In genomic region chr4:116176543-116176988, GRCm38 (mm10) we compare ENCODE assay signal across 7 mouse cellular contexts. TPM values are rescaled to one million over a fixed set of nuclear protein-coding genes. Genes with fewer than 3 reads are reported as not detected.
DNase-seq lines count a peak whose midpoint lies in the region; ATAC-seq lines count a peak whose summit lies in the region.

No protein-coding gene starts in this region.

- ATAC-seq in common myeloid progenitor, adult 5-6 weeks (replicated peaks; ENCODE audit: low read depth, poor library complexity, severe bottlenecking): peak; percentile 67
- peak; percentile 64 for ATAC-seq in granulocyte monocyte progenitor cell, adult 5-6 weeks (replicated peaks; ENCODE audit: poor library complexity, severe bottlenecking)
- ATAC-seq in intestine, embryonic 16.5 days: peak; percentile 85
- ATAC-seq in limb, embryonic 11.5 days (ENCODE audit: insufficient number of reproducible peaks, low FRiP score, low TSS enrichment, low read depth): peak; percentile 60; the same call in 1 of the 2 replicates
- ATAC-seq in stomach, embryonic 14.5 days (ENCODE audit: insufficient number of reproducible peaks, insufficient read depth, low FRiP score, low read depth): peak; percentile 87

- 16% methylated on average over 10 of the region's 10 CpGs for WGBS in intestine, embryonic 16.5 days
- WGBS in limb, embryonic 11.5 days: 26% methylated on average over 10 of the region's 10 CpGs
- 22% methylated on average over 10 of the region's 10 CpGs for WGBS in stomach, embryonic 14.5 days

- H3K27ac ChIP-seq in intestine, embryonic 16.5 days (ENCODE audit: low read length): peak overlapping the region; percentile 80
- no peak overlapping the region; the same call in 1 of the 2 replicates for H3K27ac ChIP-seq in limb, embryonic 11.5 days (replicated peaks; ENCODE audit: low read depth, low read length)
- H3K27ac ChIP-seq in stomach, embryonic 14.5 days (ENCODE audit: low read length): peak overlapping the region; percentile 86; the same call in 1 of the 2 replicates

- H3K27me3 ChIP-seq in intestine, embryonic 16.5 days (replicated peaks; ENCODE audit: control insufficient read depth, insufficient read depth, low read length): no peaks in the 10 kb centered on the region
- H3K27me3 ChIP-seq in limb, embryonic 11.5 days (ENCODE audit: control insufficient read depth, insufficient read depth, low read length): no peaks in the 10 kb centered on the region
- no peaks in the 10 kb centered on the region for H3K27me3 ChIP-seq in stomach, embryonic 14.5 days (ENCODE audit: control insufficient read depth, insufficient read depth, low read length)

- DNase-seq in adrenal gland, postnatal 25 days: peak; percentile 66
- peak; percentile 63 for DNase-seq in limb, embryonic 11.5 days (ENCODE audit: low spot score)
- peak; percentile 36 for DNase-seq in mesoderm, embryonic 11.5 days (ENCODE audit: low read depth, low spot score)

- H3K4me3 ChIP-seq in intestine, embryonic 16.5 days (ENCODE audit: low read length): peak overlapping the region; percentile 6; the same call in 1 of the 2 replicates
- no peak overlapping the region for H3K4me3 ChIP-seq in limb, embryonic 11.5 days (ENCODE audit: low read depth, low read length)
- H3K4me3 ChIP-seq in stomach, embryonic 14.5 days (ENCODE audit: low read depth, low read length): peak overlapping the region; percentile 16

- H3K36me3 ChIP-seq in intestine, embryonic 16.5 days (ENCODE audit: control insufficient read depth, insufficient read depth, low read length): no peaks in the 10 kb centered on the region
- no peaks in the 10 kb centered on the region for H3K36me3 ChIP-seq in limb, embryonic 11.5 days (ENCODE audit: control insufficient read depth, insufficient read depth, low read length)
- no peaks in the 10 kb centered on the region for H3K36me3 ChIP-seq in stomach, embryonic 14.5 days (ENCODE audit: control insufficient read depth, insufficient read depth, low read length)

- no peaks in the 10 kb centered on the region for H3K9me3 ChIP-seq in intestine, embryonic 16.5 days (ENCODE audit: control insufficient read depth, low read length)
- no peaks in the 10 kb centered on the region for H3K9me3 ChIP-seq in limb, embryonic 11.5 days (ENCODE audit: control insufficient read depth, low read length)
- H3K9me3 ChIP-seq in stomach, embryonic 14.5 days (ENCODE audit: control insufficient read depth, low read depth, low read length): no peaks in the 10 kb centered on the region

- peak overlapping the region; percentile 49 for H3K4me2 ChIP-seq in intestine, embryonic 16.5 days (ENCODE audit: low read depth, low read length)
- peak overlapping the region; percentile 26; the same call in 1 of the 2 replicates for H3K4me2 ChIP-seq in limb, embryonic 11.5 days (ENCODE audit: low read depth, severe bottlenecking)
- H3K4me2 ChIP-seq in stomach, embryonic 14.5 days (replicated peaks; ENCODE audit: low read depth, low read length): peak overlapping the region; percentile 42

- peaks cover 31% of the 10 kb centered on the region for H3K4me1 ChIP-seq in intestine, embryonic 16.5 days (ENCODE audit: control insufficient read depth, insufficient read depth, low read length)
- peaks cover 8% of the 10 kb centered on the region; the same call in 1 of the 2 replicates for H3K4me1 ChIP-seq in limb, embryonic 11.5 days (ENCODE audit: control insufficient read depth, insufficient read depth, low read length)
- peaks cover 22% of the 10 kb centered on the region; the same call in 1 of the 2 replicates for H3K4me1 ChIP-seq in stomach, embryonic 14.5 days (ENCODE audit: control insufficient read depth, insufficient read depth, low read length)

- H3K9ac ChIP-seq in intestine, embryonic 16.5 days (ENCODE audit: low read depth, low read length): peak overlapping the region; percentile 59
- 0 out of 2 replicates have a peak overlapping the region, but pooled peaks have one; percentile 4 for H3K9ac ChIP-seq in limb, embryonic 11.5 days (ENCODE audit: low read length)
- H3K9ac ChIP-seq in stomach, embryonic 14.5 days (replicated peaks; ENCODE audit: low read depth, low read length): no peak overlapping the region

RNA-seq across cellular contexts. Expression of gene Gm49337, which starts 3.4 kb away (rescaled TPM):
- total RNA-seq in adrenal gland, postnatal 25 days (2021): not detected in 2 replicates
- total RNA-seq in common myeloid progenitor, adult 5-6 weeks (2017): 0.41 and 0.63 TPM in 2 replicates
- total RNA-seq in granulocyte monocyte progenitor cell, adult 5-6 weeks (2014; fragmentation: Nextera tagmentation): not detected in 2 replicates
- 0.26 TPM in 2 replicates for total RNA-seq in granulocyte monocyte progenitor cell, adult 5-6 weeks (2017)
- not detected in 2 replicates for polyA plus RNA-seq in intestine, embryonic 16.5 days (2015; fragmentation: Nextera tagmentation; extraction: Ambion mirVana)
- polyA plus RNA-seq in limb, embryonic 11.5 days (2014; fragmentation: Nextera tagmentation; extraction: Ambion mirVana): not detected in 2 replicates
- polyA plus RNA-seq in stomach, embryonic 14.5 days (2014; fragmentation: Nextera tagmentation; extraction: Ambion mirVana): not detected in 2 replicates

RNA-seq across cellular contexts. Expression of gene 1700042G07Rik, which starts 3.4 kb away (rescaled TPM):
- not detected in 2 replicates for total RNA-seq in adrenal gland, postnatal 25 days (2021)
- total RNA-seq in common myeloid progenitor, adult 5-6 weeks (2017): not detected in 2 replicates
- total RNA-seq in granulocyte monocyte progenitor cell, adult 5-6 weeks (2014; fragmentation: Nextera tagmentation): not detected in 2 replicates
- not detected in 2 replicates for total RNA-seq in granulocyte monocyte progenitor cell, adult 5-6 weeks (2017)
- polyA plus RNA-seq in intestine, embryonic 16.5 days (2015; fragmentation: Nextera tagmentation; extraction: Ambion mirVana): not detected in 2 replicates
- not detected in 2 replicates for polyA plus RNA-seq in limb, embryonic 11.5 days (2014; fragmentation: Nextera tagmentation; extraction: Ambion mirVana)
- not detected in 2 replicates for polyA plus RNA-seq in stomach, embryonic 14.5 days (2014; fragmentation: Nextera tagmentation; extraction: Ambion mirVana)

RNA-seq across cellular contexts. Expression of gene Tspan1, which starts 9.2 kb away (rescaled TPM):
- not detected in 2 replicates for total RNA-seq in adrenal gland, postnatal 25 days (2021)
- not detected in 2 replicates for total RNA-seq in common myeloid progenitor, adult 5-6 weeks (2017)
- not detected in 2 replicates for total RNA-seq in granulocyte monocyte progenitor cell, adult 5-6 weeks (2014; fragmentation: Nextera tagmentation)
- total RNA-seq in granulocyte monocyte progenitor cell, adult 5-6 weeks (2017): not detected in 2 replicates
- 48.9 and 52.5 TPM in 2 replicates for polyA plus RNA-seq in intestine, embryonic 16.5 days (2015; fragmentation: Nextera tagmentation; extraction: Ambion mirVana)
- 0.17 TPM in 1 of 2 replicates, not detected in the other for polyA plus RNA-seq in limb, embryonic 11.5 days (2014; fragmentation: Nextera tagmentation; extraction: Ambion mirVana)
- polyA plus RNA-seq in stomach, embryonic 14.5 days (2014; fragmentation: Nextera tagmentation; extraction: Ambion mirVana): 50.2 and 51.7 TPM in 2 replicates

RNA-seq across cellular contexts. Expression of gene Lurap1, which starts 25.4 kb away (rescaled TPM):
- 7.6 and 8.2 TPM in 2 replicates for total RNA-seq in adrenal gland, postnatal 25 days (2021)
- 0.09 and 0.15 TPM in 2 replicates for total RNA-seq in common myeloid progenitor, adult 5-6 weeks (2017)
- not detected in 2 replicates for total RNA-seq in granulocyte monocyte progenitor cell, adult 5-6 weeks (2014; fragmentation: Nextera tagmentation)
- total RNA-seq in granulocyte monocyte progenitor cell, adult 5-6 weeks (2017): not detected in 2 replicates
- polyA plus RNA-seq in intestine, embryonic 16.5 days (2015; fragmentation: Nextera tagmentation; extraction: Ambion mirVana): 1.1 and 1.4 TPM in 2 replicates
- polyA plus RNA-seq in limb, embryonic 11.5 days (2014; fragmentation: Nextera tagmentation; extraction: Ambion mirVana): 2.0 and 2.4 TPM in 2 replicates
- 3.0 and 3.5 TPM in 2 replicates for polyA plus RNA-seq in stomach, embryonic 14.5 days (2014; fragmentation: Nextera tagmentation; extraction: Ambion mirVana)

RNA-seq across cellular contexts. Expression of gene Pik3r3, which starts 44.9 kb away (rescaled TPM):
- 16.8 and 17.7 TPM in 2 replicates for total RNA-seq in adrenal gland, postnatal 25 days (2021)
- total RNA-seq in common myeloid progenitor, adult 5-6 weeks (2017): 0.05 and 0.14 TPM in 2 replicates
- 0.39 TPM in 1 of 2 replicates, not detected in the other for total RNA-seq in granulocyte monocyte progenitor cell, adult 5-6 weeks (2014; fragmentation: Nextera tagmentation)
- 0.30 TPM in 1 of 2 replicates, not detected in the other for total RNA-seq in granulocyte monocyte progenitor cell, adult 5-6 weeks (2017)
- 4.4 and 4.8 TPM in 2 replicates for polyA plus RNA-seq in intestine, embryonic 16.5 days (2015; fragmentation: Nextera tagmentation; extraction: Ambion mirVana)
- polyA plus RNA-seq in limb, embryonic 11.5 days (2014; fragmentation: Nextera tagmentation; extraction: Ambion mirVana): 43.5 and 46.2 TPM in 2 replicates
- 21.6 and 24.6 TPM in 2 replicates for polyA plus RNA-seq in stomach, embryonic 14.5 days (2014; fragmentation: Nextera tagmentation; extraction: Ambion mirVana)
